Mouse (Mus musculus): ENCODE data around the gene Itga1.

Itga1 gene

DNA sequence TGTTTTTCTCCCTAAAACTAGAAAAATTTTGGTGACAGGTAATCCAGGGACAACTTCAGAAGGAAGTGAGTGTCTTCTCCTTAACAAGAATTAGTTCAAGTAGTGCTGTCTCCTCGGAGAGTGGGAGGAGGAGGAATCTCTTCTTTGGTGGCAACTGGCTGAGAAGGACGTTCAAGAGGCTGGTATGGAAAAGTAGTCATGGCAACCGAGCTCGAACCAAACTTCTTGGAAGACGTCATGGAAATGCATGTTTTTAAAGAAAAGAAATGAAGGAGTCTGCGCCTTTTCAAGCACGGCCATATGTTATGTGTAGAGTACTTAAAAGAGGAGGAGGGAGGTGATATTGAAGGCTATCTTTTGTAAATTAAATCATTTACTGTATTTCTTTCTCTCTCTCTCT, 49.2 kb downstream of the Itga1 start:
- no peak for DNase-seq (ENCODE audit: low spot score in 2 of 2)

DNA sequence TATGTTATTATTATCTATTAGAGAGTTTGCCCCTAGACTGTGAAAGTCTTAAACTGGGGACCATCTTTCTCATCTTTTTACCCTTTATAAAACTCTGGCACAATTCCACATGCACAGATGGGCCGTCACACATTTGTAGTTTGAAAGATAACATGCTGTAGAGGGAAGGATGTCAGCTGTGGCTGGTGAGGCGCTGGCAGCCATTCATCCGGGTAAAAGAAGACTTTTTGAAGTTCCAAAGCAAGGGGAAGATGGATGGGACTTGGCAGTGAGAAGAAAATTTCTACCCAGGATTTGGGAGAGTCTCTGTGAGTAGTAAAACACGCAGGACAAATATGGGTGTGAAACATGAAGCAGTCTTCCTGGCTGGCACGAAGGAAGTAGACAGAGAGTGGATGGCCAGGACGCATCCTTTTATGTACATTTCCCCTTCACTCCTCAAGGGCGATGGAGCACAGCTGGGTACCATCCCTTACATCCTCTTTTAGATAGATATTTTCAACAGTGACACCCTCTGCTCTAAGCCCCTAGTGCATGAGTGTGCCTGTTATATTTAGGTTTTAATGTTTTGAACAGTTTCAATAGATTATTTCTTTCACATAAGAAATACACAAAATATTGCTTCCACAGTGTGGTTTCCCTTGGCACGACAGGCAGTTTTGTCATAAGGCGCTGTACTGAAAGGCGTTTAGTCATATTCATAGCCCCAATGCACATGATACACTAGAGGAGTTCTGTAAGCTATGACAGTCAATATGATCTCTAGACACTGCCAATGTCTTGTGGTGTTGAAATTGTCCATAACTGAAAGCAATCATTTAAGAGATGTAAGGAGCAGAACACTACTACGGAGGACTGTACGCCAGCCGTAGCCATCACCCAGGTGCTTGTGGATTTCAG, 50.9 kb downstream of the Itga1 start:
- DNase-seq (ENCODE audit: low spot score in 2 of 2), result no peak

DNA sequence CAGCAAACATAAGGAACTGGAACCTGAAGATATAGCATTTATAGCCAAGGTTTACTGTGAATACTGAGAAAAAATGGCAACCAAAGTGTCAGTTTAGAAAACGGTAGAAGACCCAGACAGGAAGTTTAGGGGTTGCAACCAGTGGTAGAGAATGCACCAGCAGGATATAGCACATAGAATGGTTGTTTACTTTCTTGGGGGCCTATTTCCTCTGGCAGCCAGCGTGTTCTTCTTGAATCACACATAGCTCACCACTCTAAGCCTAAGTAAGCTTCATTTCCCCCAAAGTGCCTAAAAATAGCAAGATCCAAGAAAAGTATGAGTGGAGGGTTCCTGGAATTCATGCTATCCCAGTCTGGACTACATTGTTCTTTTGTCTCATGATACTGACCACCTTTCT, 59.1 kb downstream of the Itga1 start:
- DNase-seq (ENCODE audit: low spot score in 2 of 2), result no peak

DNA sequence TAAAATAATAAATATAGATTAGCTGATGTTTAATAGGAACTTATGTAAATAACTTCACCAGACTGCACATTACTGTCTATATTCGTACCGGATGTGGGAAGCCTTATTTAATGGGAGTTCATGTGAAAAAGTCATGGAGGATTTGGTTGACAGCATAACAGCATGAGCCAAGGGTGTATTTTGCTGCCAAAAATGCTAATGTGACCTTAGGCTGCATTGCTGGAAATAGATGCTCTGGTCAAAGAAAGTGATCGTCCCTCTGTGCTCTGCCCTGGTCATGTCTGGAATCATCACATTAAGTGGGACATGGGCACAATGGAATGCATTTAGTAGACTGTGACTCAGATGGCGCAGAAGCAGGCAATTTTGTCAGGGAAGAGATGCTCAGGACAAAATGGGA, 64.5 kb downstream of the Itga1 start:
- DNase-seq (ENCODE audit: low spot score in 2 of 2), result no peak

DNA sequence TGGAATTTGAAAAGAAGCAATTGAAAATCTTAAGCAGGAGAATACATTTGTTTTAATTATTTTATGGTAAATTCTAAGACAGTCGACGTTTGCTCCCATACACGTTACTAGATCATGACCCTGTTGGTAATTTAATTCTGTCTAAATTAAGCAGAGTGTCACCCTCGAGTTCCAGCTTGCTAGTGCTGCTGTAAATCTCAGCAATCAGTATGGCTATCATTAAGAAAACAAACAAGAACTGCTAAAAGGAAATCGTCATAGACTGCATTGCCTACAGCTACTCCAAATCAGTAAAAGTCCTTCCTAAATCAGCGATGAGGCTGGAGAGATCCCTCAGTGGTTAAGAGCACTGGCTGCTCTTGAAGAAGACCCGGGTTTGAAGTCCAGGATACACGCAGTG, 66.4 kb downstream of the Itga1 start:
- no peak for DNase-seq (ENCODE audit: low spot score in 2 of 2)

DNA sequence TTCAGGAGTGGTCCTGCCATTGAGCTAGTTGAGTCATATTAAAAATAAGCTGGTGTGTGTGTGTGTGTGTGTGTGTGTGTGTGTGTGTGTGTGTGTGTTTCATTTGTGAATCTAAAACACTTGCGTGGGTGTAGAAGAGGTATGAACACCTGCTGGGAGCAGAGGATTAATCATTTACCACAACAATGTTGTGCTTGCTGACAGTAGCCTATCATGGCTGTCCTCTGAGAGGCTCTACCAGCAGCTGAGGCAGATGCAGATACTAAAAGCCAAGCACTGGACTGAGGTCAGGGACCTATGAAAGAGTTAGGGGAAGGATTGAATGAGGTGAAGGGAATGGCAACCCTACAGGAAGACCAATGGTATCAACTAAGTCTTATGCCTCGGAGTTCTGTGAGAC, 68.6 kb downstream of the Itga1 start:
- no peak for DNase-seq (ENCODE audit: low spot score in 2 of 2)

DNA sequence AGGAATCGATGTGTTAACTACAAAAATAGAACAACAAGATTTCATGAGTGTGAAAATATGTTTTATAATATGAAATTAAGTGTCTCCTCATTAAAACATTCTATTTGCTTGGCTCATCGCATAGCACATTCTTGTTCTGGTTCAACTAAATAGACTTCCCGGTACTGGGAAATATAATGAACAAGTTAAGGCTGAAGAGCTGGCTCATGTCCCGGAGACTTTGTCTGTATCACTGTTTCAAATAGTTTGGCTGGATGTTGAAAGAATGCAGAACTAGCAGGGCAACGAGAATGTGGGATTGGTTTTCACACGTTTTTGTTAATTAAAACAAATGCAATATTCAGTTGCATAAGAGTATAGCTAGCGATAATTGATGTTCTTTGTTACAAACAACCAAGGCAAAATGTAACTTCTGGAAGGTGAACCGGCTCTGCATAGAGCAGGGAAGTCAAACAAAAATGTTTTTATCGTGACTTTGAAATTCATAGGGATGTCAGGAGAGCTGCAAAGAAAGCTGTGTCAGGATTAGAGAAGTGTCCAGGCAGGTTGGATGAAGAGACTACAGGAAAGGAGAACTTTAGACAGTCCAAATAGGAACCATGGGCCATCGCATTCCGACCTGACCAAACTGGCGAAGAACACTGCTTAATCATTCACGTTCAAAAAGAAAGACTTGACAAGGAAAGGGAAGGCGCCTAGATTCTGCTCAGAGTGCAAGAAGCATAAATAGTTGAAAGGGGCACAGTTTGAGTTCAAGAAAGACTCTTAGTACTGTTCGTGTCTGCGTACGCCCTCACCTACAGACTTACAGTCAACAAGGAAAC, 70.4 kb downstream of the Itga1 start:
- no peak for DNase-seq (ENCODE audit: low spot score in 2 of 2)

DNA sequence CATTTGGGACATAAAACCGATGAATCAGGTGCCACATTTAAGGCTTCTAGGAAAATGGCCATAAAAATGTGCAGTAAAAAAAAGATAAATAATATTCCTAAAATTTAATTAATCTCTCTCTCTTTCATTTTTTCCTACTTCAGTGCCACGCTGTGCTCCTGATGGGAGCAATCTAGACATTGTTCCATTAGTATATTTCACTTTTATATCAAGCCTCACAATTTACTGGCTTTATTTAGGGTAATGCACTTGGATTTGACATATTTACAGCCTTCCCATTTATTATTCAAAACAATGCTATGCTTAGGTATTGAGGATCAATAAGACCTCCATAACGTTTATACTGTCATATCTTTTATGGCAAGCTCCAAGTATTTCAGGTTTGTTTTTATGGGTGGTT, 76.4 kb downstream of the Itga1 start:
- no peak for DNase-seq (ENCODE audit: low spot score in 2 of 2)

DNA sequence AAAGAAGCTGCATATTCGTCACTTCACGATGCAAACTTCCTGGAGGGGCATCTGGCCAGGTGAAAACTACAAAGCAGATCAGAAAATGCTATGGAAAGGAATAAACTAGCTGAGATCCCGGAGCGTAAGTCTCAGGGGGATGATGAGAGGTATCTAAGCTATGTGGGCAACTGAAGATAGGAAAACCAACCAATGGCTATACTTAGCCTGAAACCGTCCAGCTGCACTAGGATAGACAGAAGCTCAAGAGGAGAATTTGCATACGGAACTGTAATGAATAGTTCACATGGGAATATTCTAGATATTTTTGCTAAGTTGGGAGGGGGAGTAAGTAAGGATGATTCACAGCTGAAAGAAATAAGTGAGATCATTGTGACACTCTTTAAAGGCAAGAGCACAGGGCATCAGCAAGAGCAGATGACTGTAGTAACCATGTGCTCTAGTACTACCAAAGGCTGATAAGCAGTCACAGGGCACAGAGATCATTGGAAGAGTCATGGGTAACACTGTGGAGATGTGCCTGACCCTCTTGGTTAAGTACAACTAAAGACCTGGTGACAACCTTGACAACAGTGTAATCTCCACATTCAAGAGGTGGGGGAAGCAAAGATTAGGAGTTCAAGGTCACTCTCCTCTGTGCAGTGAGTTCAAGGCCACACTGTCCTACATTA, 79.5 kb downstream of the Itga1 start:
- no peak for DNase-seq (ENCODE audit: low spot score in 2 of 2)

DNA sequence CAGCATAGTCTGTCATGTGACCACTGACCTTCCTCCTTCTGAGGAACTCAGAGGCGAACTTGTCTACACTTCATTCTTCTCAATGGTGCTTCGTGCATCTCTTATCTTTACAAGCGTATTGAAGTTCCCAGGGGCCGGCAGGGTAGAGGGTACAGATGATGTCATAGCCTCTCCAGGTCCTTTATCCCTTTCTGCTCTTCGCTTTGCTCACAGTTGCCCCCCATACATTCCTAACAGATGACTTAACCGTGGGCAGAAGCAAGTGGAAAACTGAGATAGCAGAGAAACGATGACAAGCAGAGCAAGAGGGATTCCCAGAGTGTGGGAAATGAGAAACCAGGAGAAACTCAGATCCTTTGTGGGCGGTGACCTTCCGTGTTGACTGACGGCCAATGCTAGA, 80.4 kb downstream of the Itga1 start:
- no peak for DNase-seq (ENCODE audit: low spot score in 2 of 2)

DNA sequence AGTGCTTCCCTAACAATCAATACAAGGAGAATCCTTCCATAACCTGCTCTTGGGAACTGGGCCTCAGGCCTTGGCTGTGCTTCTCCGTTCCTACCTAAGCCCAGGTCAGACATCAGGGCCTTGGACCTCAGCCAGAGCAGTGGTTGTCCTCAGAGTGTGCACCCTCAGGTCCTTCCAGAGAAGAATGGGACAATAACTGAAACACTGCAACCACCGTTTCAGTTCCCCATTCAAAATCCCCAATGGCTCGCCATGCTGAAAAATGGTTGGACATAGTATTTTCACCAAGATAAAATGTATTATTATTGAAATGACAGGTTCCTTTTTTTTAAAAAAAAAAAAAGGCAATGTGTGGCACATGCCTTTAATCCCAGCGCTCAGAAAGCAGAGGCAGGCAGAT, 81.0 kb downstream of the Itga1 start:
- no peak for DNase-seq (ENCODE audit: low spot score in 2 of 2)

DNA sequence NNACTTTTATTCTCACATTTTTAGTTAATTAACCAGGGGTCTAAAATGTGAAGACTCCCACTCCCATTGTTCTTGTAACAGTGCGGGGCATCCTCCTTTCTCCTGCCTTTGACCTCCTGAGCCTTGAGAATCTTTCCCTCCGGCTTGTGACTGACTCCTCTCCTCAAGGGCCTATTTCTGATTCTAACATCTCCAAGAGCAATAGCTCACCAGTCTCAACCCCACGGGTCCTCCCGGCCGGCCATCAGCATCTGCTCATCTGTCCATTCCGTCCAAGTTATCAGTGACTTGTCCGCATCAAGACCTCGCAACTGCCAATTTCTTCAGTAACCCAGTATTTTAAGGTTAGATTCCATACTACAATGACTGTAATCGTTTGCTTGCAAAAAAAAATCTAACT, 84.2 kb downstream of the Itga1 start:
- DNase-seq (ENCODE audit: low spot score in 2 of 2), result no peak

DNA sequence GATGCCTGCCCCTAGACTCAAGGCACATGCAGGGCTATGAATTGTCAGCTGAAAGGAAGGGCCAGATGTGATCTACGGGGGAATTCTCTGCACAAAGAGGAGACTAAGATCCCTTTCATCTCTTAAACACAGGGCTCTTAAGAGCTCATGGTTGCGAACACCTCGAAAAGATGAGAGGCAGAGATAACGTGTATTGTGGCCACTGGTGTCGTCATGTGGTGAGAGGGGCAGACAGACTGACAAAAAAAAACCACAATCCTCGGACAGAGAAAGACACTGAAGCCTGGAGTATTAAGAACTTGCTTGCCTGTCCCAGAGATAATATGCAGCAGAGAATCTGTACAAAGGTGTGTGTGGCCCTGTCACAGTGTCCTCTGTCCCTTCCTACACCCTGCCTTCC, 90.2 kb downstream of the Itga1 start:
- no peak for DNase-seq (ENCODE audit: low spot score in 2 of 2)

DNA sequence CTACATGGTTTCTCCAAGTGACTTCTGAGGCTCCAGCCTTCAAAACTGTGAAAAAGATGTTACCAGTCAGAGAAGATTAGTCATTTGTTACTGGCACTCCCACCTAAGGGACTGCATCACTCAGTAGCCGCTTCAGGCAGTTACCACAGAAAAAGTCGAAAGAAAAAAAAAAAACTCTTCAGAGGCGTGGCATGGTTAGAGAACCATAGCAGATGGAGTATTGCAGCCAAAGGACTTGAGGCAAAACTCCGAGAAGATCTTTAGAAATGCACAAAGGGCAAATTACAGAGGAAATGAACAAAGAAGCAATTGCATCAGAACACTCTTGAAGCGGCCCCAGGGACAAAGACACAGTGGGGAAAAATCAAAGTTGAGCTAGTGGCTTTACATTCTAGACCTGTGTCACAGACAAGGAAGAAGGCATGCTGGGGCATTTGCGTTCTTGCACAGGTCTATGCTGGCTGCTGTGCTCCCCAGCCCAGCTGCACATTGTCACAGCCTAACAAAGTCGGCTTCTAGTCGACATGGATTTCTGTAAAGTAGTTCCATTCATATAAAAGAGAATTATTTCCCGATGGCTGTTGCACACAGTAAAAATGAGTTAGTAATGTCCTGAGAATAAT, 95.4 kb downstream of the Itga1 start:
- no peak for DNase-seq (ENCODE audit: low spot score in 2 of 2)

DNA sequence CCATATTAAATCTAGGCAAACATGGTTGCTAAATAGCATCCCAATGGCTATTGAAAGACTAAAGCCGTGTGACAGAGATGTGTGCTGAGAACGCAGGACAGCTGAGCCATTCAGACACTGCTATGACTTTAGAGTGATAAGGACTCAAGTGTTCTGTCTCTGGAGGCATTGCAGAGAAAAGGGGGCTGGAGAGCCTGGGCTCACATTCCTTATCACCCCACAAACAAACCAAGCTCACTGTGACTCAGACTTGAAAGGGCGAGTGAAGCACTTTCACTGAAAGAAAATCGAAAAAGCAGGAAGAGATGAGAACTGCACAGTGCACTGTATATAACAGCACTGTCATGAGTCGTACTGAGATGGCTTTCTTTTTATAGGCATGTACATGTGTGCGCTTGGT, 96.4 kb downstream of the Itga1 start:
- no peak for DNase-seq (ENCODE audit: low spot score in 2 of 2)

DNA sequence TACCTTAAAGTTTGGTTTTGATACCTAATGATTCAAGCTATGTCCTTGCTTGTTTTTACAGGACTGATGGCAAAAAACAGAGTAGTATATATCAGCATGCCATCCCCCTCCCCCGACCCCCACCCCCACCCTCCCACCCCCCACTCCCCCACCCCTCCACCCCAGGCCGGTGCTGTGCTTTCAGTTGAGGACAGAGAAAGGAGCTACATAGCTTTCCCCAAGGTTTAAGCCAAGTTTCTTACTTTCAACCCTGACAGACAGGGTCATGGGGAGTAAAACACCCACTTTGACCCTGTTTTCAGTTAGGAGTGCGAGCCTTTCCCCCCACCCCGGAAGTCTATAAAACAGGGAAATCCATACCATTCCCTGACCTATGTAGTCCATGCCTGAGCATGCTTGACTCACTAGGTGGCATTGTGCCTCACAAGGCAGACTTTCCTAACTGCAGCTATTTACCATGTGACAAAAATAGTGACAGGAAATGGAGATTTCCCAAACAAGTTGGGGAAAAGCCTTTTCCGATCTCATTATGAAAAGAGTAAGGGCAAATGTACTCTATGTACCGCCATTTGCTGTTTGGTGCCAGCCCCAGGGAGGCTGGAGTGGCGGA, 98.2 kb downstream of the Itga1 start:
- DNase-seq (ENCODE audit: low spot score in 2 of 2), result no peak

DNA sequence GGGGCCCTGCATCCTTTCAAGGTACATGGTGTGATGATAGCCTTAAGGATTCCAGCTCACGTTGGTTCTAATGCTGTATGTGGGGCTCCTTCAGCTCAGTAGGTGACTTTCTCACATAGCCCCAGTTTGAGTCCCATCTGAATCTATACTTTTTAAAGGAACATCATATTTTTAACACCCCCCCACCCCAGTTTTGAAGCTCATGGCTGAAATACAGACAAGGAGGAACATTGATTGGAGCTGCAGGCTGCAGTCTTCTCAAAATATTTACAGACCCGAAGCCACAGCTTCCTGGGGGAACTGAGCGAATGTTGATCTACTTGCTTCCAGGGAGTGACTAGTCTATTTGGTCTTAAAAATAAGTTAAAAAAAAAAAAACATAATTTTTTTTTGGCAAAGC, 98.9 kb downstream of the Itga1 start:
- DNase-seq (ENCODE audit: low spot score in 2 of 2), result no peak

DNA sequence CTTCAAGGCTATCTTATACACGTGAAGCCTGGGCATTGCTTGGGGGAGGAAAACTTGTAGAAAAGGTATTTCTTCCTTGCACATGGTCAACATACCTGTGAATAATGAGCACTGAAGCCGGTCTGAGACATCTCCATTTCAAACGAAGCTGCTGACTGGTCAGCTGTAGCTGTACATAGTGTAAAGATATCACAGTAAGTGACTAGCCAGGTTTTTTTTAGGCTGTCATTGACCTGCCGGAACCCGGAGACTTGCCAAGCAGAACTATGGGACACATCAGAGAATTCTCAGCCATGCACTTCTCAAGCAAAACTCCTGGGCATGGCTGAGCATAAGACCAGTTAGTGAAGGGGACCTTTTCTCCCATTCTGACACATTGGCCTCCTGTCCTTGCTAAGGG, 99.6 kb downstream of the Itga1 start:
- no peak for DNase-seq (ENCODE audit: low spot score in 2 of 2)

DNA sequence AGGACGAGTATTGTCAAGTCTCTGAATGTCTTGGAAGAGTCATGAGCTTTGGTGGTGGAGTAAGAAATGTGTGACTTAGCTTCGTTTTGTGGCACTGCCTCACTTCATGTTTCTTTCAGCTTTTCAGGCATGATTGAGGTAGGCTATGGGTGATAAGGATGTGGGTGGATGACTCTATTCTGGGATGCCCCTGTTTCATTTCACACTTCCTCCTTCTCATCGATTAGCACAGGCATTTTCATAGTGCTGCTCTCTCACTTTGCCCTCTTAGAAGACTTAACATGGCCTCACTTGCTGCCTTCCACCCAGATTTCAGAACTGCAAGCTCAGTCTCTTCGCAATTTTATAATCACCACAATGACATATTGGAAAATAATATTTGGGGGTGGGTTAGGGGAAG, 102.2 kb downstream of the Itga1 start:
- DNase-seq (ENCODE audit: low spot score in 2 of 2), result no peak

DNA sequence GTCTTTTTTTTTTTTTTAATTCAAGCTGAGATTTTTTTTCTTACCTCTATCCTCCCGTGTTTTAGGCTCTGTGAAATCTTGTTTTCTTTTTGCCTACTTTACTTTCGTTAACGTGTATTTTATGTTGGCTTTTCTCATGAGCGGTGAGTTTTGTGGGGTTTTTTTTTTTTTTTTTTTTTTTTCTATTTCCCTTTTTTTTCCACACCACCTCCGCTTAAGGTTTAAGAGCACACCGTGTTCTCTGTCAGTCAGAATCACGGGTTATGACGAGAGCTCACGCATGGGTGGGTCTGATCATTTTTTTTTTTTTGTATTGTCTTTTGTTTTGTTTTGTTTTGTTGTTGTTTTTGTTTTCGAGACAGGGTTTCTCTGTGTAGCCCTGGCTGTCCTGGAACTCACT, 103.7 kb downstream of the Itga1 start:
- DNase-seq (ENCODE audit: low spot score in 2 of 2), result no peak

DNA sequence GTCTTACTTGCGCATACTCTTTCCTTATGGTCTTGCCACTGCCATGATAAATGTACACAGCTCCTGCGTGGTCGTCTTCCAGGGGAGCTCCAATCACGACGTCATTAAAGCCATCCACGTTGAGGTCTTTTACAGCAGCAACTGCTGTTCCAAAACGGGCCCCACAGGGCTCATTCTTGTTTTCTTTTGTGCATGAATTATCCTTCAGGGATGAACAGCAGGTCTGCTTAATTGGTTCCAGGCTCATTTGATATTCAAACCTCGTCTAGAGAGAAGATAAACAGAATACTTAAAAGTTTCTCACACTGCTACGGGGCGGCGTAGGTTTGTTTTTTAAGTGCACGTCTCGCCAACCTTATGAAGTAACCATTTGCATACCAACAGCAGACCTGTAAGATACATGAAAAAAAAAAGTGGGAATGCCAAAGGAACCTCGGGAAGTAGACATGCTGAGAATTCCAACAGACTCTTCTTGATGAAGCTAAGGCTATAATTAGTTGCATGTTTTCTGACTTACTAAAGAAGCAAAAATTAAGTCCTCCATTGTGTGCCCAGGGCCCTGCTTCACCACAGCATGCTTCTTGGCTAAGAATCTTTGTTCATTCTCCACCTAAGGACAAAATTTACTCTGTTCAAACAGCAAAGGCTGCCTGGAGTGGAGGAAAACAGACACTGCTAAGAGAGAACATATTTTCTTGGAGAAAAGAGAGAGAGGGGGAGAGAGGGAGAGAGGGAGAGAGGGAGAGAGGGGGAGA, 109.3 kb downstream of the Itga1 start:
- DNase-seq (ENCODE audit: low spot score in 2 of 2), result no peak

Measured in urinary bladder, adult 18-20 months (tissue).